Mouse (Mus musculus) cerebellum, adult 11 months (tissue): ENCODE results near the gene Pdcd5.

Experiments
- DNase-seq: peaks from one replicate; pipeline ENCODE4 v3.0.0; 2022

The Pdcd5 gene

GRCm38 (mm10) chr7:35640072-35640471 is 7.2 kb downstream of the Pdcd5 start:
- DNase-seq = no peak

DNA sequence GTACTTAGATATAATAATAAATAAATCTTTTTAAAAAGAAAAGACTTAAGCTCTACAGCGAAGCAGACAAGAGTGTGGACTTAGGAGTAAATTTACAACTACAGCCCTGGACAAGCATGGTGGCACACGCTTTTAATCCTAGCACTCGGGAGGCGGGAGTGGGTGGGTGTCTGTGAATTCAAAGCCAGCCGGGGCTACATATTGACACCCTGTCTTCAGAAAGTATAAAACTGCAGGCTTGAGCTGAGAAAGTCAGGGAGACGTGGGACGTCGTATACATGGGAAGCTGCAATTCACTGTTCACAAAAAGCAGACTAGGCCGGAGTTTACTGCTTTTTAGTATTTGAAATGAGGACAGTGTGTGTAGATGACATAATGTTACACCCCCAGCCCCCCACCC is 10.4 kb downstream of the Pdcd5 start:
- DNase-seq = no peak

DNA sequence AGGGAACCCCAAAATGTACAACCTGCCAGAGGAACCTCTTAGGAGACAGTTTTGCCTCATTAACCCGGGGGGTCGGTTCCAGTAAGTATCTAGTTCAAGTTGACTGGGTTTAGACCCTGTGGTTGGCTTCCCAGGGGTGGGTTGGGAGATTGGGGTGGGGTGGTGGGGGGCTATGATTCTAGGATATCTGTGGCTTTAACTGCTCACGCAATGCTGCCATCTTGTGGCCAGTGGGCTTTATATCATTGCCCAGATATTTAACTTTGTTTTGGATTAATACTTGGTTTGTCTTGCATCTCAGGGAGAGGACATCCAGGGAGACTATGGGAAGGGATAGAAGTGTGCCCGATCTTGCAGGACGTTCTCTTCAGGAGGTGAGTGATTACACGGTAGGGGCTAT is 11.1 kb downstream of the Pdcd5 start:
- DNase-seq = no peak

DNA sequence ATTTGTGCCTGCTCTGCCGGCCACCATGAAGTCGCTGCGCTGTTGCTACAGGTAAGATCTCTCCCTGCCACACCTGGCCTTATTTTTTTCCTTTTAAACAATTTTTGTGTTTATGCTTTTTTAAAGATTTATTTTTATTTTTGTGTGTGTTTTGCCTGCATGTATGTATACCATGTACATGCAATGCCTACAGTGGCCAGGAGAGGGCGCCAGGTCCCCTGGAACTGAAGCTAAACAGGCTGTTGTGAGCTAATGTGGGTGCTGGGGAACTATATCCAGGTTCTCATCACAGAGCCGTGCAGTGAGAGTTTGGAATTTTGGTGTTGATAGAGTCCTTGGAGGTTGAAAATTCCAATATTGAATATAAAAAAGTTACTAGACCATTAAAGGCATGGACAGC is 18.8 kb downstream of the Pdcd5 start:
- DNase-seq = no peak

GRCm38 (mm10) chr7:35627371-35627770 is 19.9 kb downstream of the Pdcd5 start:
- peak; percentile 36 for DNase-seq

DNA sequence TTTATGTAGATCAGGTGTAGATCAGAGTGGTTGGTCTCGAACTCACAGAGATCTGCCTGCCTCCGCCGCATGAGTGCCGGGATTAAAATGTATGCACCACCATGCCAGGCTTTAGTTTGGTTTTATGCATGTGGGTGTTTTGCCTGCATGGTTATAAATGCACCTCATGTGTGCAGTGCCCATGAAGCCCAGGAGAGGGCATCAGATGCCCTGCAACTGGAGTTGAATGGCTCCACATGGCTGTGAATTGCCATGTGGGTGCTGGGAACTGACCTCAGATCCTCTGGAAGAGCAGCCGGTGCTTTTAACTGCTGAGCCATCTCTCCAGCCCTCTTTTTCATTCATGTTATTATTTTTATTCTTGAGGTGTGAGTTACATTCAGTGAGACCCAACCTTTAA is 21.3 kb downstream of the Pdcd5 start:
- no peak for DNase-seq

DNA sequence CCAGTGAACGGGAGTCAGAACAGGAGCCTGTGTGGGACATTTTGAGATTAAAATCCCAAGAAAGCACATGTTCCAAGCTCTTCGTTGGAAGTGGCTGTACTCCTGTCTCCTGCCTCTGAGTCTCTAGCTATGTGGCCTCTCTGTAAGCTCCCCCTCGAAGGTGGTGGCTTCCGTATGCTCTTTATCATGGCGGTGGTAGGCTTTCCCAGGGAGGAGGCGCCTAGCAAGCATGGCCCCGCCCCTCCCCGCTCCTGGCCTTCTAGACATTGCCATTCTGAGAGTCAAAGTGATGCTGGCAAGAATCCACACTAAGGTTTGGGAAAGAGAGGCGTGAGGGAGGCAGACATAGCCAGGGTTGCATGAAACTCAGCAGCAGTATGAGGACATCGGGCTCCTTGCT is 24.7 kb downstream of the Pdcd5 start:
- no peak for DNase-seq

GRCm38 (mm10) chr7:35617513-35617912 is 29.8 kb downstream of the Pdcd5 start:
- DNase-seq = no peak

DNA sequence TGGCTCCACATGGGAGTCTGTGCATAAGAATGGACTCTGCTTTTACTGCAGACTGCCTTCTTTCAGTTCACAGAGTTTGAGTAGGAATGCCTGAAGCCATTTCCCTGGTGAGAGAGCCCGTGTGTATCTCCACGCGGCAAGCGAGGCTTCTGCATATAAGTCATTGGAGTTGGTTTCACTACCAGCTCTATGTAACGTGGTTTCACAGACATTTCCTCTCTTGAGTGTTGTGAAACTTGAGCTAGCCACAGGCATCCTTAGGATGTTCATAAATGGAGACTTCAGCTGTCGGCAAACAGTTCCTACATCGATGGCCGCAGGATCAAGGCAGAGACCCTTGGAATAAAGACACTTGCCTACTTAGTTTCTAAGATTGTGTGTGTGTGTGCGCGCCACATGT is 38.1 kb downstream of the Pdcd5 start:
- no peak for DNase-seq

DNA sequence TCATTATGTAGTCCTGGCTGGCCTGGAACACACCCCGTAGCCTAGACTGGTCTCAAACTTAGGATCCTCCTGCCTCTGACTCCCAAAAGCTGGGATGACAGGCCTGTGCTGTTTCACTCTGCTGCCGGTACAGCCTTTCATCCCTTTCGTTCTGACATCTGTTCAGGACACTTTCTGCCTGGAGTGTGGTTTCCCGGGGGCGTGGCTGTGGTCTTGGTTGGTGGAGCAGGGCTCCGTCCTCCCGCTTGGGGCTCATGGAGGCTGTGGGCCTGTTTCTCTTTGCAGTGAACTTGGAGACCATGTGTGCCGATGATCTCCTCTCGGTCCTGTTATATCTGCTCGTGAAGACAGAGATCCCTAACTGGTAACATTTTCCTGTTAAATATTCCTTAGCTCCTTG is 40.5 kb downstream of the Pdcd5 start:
- DNase-seq = no peak

DNA sequence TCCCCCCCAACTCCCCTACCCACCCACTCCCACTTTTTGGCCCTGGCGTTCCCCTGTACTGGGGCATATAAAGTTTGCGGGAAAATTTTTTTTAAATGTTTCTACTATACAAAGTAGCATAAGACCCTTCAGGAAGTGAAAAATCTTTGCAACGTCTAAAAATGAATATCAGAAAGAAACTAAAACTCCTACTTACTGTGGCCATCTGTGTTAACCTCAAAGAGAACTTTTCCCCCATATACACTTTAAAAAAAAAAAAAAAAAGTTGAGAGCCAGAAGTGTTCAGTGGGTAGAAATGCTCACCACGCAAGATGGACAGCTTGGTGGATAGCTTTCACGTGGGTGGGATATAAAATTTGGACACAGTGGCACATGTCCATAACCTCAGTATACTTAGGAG is 44.6 kb downstream of the Pdcd5 start:
- DNase-seq = no peak

GRCm38 (mm10) chr7:35601106-35601505 is 46.2 kb downstream of the Pdcd5 start:
- DNase-seq = no peak

- no peak for DNase-seq
These were observed 47.3 kb downstream of the Pdcd5 start for GRCm38 (mm10) chr7:35600031-35600430.

- DNase-seq = no peak
These were observed 47.8 kb downstream of the Pdcd5 start for GRCm38 (mm10) chr7:35599492-35599891.

DNA sequence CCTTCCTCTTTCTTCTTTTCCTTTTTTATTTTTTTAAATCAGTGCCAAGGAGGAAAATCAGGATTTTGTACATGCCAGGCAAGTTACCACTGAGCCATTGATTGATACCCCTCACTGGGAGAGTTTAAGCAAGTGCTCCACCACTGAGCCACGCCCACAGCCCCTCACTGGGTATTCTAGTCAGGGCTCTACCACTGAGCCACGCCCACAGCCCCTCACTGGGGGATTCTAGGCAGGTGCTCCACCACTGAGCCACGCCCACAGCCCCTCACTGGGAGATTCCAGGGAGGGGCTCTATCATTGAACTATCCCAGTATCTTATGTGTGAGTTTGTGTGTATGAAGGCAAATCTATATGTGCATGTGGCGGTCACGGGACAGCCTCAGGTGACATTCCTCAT is 53.0 kb downstream of the Pdcd5 start:
- DNase-seq = no peak
